Mouse (Mus musculus) stomach, embryonic 14.5 days (tissue): Measurements from ENCODE around the gene Pnliprp1. TPM values are rescaled to one million over a fixed set of nuclear protein-coding genes. Genes with fewer than 3 reads are reported as not detected.

Source experiments
- ATAC-seq: fragments of 200-750 bp; cut with Nextera tagmentation; 2 replicates; pipeline ENCODE4 v1.8.0; 2017; ENCODE audit warnings: low read depth, moderate TSS enrichment; ENCODE audit not compliant: insufficient number of reproducible peaks, insufficient read depth, low FRiP score
- H3K27ac ChIP-seq: fragments of 300-500 bp; sonication (generic); 2 replicates; pipeline ENCODE4 v1.5.1; 2014; ENCODE audit warnings: mild to moderate bottlenecking, low read length, moderate library complexity, mixed read lengths
- H3K27me3 ChIP-seq: fragments of 300-500 bp; sonication (generic); 2 replicates; pipeline ENCODE4 v1.6.1; 2014; ENCODE audit warnings: low read length, control low read depth, mixed read lengths; ENCODE audit not compliant: control insufficient read depth, insufficient read depth
- H3K36me3 ChIP-seq: fragments of 300-500 bp; sonication (generic); 2 replicates; pipeline ENCODE4 v1.6.1; 2014; ENCODE audit warnings: mild to moderate bottlenecking, control low read depth, low read length, moderate library complexity, mixed read lengths; ENCODE audit not compliant: control insufficient read depth, insufficient read depth
- H3K4me1 ChIP-seq: fragments of 300-500 bp; sonication (generic); 2 replicates; pipeline ENCODE4 v1.6.1; 2014; ENCODE audit warnings: low read length, control low read depth, mixed read lengths; ENCODE audit not compliant: control insufficient read depth, insufficient read depth
- H3K4me2 ChIP-seq: fragments of 300-500 bp; sonication (generic); replicated peaks from 2 replicates; pipeline ENCODE4 v1.6.1; 2014; ENCODE audit warnings: low read depth, low read length, control low read depth
- H3K4me3 ChIP-seq: fragments of 300-500 bp; sonication (generic); 2 replicates; pipeline ENCODE4 v1.5.1; 2014; ENCODE audit warnings: low read depth, low read length, control low read depth
- H3K9ac ChIP-seq: fragments of 300-500 bp; sonication (generic); replicated peaks from 2 replicates; pipeline ENCODE4 v1.6.1; 2014; ENCODE audit warnings: low read depth, mild to moderate bottlenecking, control low read depth, low read length, moderate library complexity, mixed read lengths
- H3K9me3 ChIP-seq: fragments of 300-500 bp; sonication (generic); 2 replicates; pipeline ENCODE4 v1.6.1; 2016; ENCODE audit warnings: low read depth, low read length, control low read depth; ENCODE audit not compliant: control insufficient read depth
- WGBS: fragments of 180-500 bp; shearing (Covaris S2); extraction: QIAGEN DNeasy Blood & Tissue Kit; methylation state at CpG from one replicate; pipeline ENCODE4 v1.1.7; 2014; 5-methylcytosine and 5-hydroxymethylcytosine counted together
- polyA plus RNA-seq: library from polyadenylated mRNA; unstranded; fragments of >200 nt; fragmentation: Nextera tagmentation; extraction: Ambion mirVana; gene quantifications from 2 replicates; pipeline ENCODE4 v1.2.1, GENCODE M21; 2014

Gene Pnliprp1
- 254 TPM in 1 of 2 replicates, not detected in the other for polyA plus RNA-seq

DNA sequence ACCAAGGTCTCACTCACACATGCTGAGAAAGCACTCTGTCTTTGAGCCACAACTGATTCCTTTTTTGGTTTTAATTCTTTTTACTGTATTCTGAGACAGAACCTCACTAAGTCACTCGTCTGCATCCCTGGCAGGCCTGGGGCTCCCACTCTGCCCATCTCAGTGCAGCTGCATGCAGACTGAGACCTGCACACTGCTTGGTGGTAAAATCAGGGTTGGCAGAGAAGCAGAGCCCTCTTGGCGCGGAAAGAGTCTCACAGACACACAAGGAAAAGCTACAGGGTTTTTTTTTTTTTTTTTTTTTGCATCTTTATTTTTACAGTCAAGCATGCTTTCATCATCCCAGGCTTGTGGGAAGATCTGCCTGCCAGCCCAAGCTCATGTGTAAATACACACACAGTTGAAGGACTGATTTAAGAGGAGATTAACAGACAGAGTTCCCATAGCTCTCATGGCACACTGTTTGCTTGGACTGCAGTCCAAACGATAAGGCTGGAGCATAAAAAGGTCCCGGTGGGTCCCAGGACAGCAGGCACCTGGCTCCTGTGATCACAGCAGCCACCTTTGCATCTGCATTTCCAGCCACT, at the start of gene Pnliprp1:
Gene Pnliprp1, plus strand, starts transcription at position 443 of the 587 bp plus-strand sequence.
- Histone ChIP-seq H3K36me3 (no peaks in the 10 kb centered on the region), H3K27me3 (no peaks in the 10 kb centered on the region), H3K9me3 (no peaks in the 10 kb centered on the region), H3K4me2 (no peak within 1 kb of the TSS), H3K4me1 (peaks cover 13% of the 10 kb centered on the region), H3K27ac (peak within 1 kb of the TSS; percentile 67; the same call in 1 of the 2 replicates), H3K9ac (no peak within 1 kb of the TSS), H3K4me3 (no peak within 1 kb of the TSS)
- no peak for ATAC-seq
- 37% methylated on average over 5 of the region's 5 CpGs for WGBS

DNA sequence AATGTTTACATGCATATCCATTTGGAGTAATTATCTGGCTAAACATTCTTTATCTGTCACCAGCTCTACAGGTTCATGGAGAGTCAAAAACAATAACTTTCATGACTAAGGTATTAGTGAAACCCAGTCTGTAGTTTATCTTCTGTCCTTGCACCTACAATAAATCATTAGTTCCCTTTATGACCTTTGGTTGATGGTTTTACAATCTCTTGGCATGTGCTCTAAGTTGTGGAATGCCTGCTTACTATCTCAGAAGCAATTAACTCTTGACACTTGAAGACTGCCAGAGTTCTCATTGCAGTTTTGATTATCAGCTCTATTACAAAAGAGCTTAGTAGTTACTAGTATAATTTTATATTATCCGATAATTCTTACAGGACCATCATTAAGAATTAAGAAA, 39.8 kb upstream of the Pnliprp1 start:
- no peaks in the 10 kb centered on the region for H3K36me3 ChIP-seq
- no peak overlapping the region for H3K9ac ChIP-seq
- H3K9me3 ChIP-seq: no peaks in the 10 kb centered on the region
- no peak for ATAC-seq
- no peak overlapping the region for H3K4me2 ChIP-seq
- WGBS: 37% methylated on average over 1 of the region's 1 CpGs
- H3K27me3 ChIP-seq: no peaks in the 10 kb centered on the region
- no peak overlapping the region for H3K27ac ChIP-seq
- no peaks in the 10 kb centered on the region for H3K4me1 ChIP-seq
- no peak overlapping the region for H3K4me3 ChIP-seq

DNA sequence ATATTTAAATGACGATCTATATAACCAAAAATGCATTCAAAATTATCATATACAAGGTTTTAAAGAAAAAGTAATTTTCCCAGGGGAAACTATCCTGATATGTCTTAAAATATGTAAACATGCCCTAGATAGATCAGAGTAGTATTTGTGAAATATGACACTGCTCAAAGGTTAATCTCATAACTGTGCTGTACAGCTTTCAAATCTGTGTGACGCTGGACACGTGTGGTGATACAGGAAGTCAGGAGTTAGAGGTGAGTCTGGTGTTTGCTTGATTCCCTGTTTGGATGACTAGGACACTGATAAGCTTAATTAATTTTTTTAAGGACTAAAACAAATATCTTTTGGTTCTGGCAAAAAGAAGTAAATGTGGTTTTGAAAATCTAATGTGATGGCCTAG, 33.4 kb upstream of the Pnliprp1 start:
- H3K4me3 ChIP-seq: no peak overlapping the region
- no peaks in the 10 kb centered on the region for H3K4me1 ChIP-seq
- H3K27ac ChIP-seq: no peak overlapping the region
- no peaks in the 10 kb centered on the region for H3K9me3 ChIP-seq
- no peak for ATAC-seq
- no peak overlapping the region for H3K9ac ChIP-seq
- no peaks in the 10 kb centered on the region for H3K36me3 ChIP-seq
- H3K27me3 ChIP-seq: no peaks in the 10 kb centered on the region
- no peak overlapping the region for H3K4me2 ChIP-seq
- 57% methylated on average over 3 of the region's 3 CpGs for WGBS

DNA sequence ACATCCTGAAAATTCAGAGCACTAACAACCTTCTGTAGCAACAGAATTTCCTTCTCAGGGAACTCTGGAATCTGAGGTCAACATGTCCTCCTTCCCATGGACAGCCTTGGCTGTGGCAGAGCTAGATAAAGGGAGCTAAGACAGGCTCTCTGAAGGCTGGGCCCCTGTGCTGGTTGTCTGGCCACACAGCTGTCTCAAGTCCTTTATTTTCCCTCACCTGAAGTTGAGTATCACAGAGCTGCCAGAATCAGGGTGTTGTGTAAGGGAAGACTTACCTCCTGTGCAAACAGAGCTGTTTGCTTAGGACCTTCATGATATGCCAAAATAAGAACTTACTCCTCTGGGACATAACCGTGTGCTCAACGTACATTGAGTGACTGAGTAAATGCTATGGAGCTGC, 32.5 kb upstream of the Pnliprp1 start:
- WGBS: 74% methylated on average over 2 of the region's 2 CpGs
- Histone ChIP-seq H3K9ac (no peak overlapping the region), H3K27ac (no peak overlapping the region), H3K4me1 (no peaks in the 10 kb centered on the region), H3K36me3 (no peaks in the 10 kb centered on the region), H3K9me3 (no peaks in the 10 kb centered on the region), H3K27me3 (no peaks in the 10 kb centered on the region), H3K4me3 (no peak overlapping the region), H3K4me2 (no peak overlapping the region)
- no peak for ATAC-seq

DNA sequence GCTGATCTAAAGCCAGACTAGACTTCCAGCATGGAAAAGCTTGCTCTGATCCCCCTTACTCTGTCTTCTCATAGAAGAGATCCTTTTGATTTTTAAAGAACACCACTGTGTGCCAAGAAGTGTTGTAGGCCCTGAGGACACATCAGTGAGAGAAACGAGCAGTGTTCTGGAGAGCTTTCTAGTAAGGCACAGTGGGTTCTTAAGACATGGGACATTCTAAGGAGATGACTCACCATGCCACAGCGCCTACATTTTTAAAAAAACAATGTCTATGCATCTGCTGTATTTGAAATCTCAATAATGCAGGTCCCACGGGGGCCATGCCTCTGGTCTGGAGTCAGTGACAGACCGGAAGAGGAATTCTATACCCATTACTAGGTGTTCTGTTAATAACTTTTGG, 24.1 kb upstream of the Pnliprp1 start:
- Histone ChIP-seq H3K4me2 (no peak overlapping the region), H3K4me1 (no peaks in the 10 kb centered on the region), H3K9ac (no peak overlapping the region), H3K4me3 (no peak overlapping the region), H3K27me3 (no peaks in the 10 kb centered on the region), H3K27ac (no peak overlapping the region), H3K36me3 (no peaks in the 10 kb centered on the region), H3K9me3 (no peaks in the 10 kb centered on the region)
- WGBS: 86% methylated on average over 4 of the region's 4 CpGs
- no peak for ATAC-seq

DNA sequence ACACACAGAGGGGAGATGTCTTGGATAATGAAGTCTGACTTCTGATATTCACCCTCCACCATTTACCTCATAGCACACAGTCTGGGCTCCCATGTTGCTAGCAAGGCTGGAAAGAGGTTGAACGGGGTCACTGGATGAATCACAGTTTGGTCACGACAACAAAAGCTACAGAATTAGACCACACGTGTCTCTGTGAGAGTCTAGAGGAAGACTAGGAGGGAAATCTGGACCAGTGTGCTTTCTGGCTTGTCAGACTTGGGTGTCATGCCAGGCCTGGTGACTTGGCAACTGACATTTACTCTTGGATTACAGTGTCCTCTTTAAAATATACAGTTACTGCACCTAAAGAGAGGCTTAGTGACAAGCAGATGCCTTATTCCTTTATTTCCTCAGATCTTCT, 20.1 kb upstream of the Pnliprp1 start:
- Histone ChIP-seq H3K9me3 (no peaks in the 10 kb centered on the region), H3K27ac (no peak overlapping the region), H3K4me2 (no peak overlapping the region), H3K4me1 (no peaks in the 10 kb centered on the region), H3K4me3 (no peak overlapping the region), H3K36me3 (no peaks in the 10 kb centered on the region), H3K9ac (no peak overlapping the region), H3K27me3 (no peaks in the 10 kb centered on the region)
- WGBS: 79% methylated on average over 3 of the region's 3 CpGs
- ATAC-seq: no peak

DNA sequence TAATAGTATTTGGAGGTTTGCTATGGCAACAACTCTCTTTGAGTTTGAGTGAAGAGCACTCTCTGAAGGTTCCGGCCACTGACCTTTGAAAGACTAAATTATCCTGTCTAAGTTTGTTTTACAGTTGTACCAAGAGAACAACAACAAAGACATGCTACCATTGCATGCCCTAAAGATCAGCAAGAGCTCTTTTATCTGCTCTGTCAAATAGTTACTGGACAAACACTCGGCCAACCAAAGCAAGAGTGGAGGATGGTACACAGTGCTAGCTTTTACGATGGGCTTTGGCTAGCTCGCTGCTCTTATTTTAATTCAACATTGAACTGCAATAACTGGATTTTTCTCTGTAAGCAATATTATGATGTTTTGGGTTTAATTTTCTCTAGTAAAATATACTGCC, 10.8 kb upstream of the Pnliprp1 start:
- 73% methylated on average over 4 of the region's 4 CpGs for WGBS
- ATAC-seq: no peak
- no peak overlapping the region for H3K9ac ChIP-seq
- H3K27ac ChIP-seq: no peak overlapping the region
- no peaks in the 10 kb centered on the region for H3K27me3 ChIP-seq
- H3K9me3 ChIP-seq: no peaks in the 10 kb centered on the region
- no peaks in the 10 kb centered on the region for H3K4me1 ChIP-seq
- no peak overlapping the region for H3K4me3 ChIP-seq
- H3K4me2 ChIP-seq: no peak overlapping the region
- H3K36me3 ChIP-seq: no peaks in the 10 kb centered on the region

DNA sequence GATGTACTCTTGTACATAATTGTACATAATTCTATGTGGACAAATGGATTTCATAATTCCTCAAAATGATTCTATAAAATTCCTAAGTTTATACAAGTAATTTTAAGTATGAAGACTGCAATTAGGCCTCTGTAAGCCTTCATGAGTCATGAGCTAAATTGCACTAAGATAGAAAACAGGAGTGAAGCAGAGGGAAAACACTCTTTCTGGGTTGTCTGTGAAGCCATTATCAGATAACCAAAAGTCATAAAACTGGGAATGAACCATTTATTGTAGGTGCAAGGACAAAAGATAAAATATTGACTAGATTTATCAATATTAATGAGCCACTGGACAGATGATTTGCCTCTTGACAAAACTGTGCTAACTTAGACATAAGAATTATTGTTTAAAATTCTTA, 8.2 kb upstream of the Pnliprp1 start:
- Histone ChIP-seq H3K4me3 (no peak overlapping the region), H3K36me3 (no peaks in the 10 kb centered on the region), H3K27ac (no peak overlapping the region), H3K4me2 (no peak overlapping the region), H3K9ac (no peak overlapping the region), H3K27me3 (no peaks in the 10 kb centered on the region), H3K4me1 (no peaks in the 10 kb centered on the region), H3K9me3 (no peaks in the 10 kb centered on the region)
- no peak for ATAC-seq

DNA sequence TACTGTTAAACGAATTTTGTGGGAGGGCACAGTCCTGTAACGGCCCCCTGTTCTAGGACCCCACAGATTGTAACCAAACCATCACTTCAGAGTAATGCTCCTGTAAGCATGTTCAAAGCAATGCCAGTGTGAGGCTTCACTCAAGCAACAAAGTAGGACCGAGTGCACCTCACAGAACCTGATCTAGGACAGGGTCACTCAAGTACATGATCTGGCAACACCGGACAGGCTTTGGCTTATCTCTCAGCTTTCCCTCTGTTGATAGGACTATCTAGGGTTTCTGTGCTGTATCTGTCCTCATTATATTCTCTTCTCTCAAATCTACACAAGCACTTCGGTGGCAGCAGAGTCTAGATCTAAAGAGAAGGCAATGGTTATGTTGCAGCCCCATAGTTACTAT, 2.1 kb upstream of the Pnliprp1 start:
- WGBS: 74% methylated on average over 5 of the region's 5 CpGs
- no peak for ATAC-seq
- H3K27ac ChIP-seq: no peak overlapping the region

More for the DNA sequence above, 2.1 kb upstream of the Pnliprp1 start:
- H3K4me2 ChIP-seq: no peak overlapping the region
- no peak overlapping the region for H3K9ac ChIP-seq
- no peaks in the 10 kb centered on the region for H3K9me3 ChIP-seq
- peaks cover 13% of the 10 kb centered on the region for H3K4me1 ChIP-seq
- H3K36me3 ChIP-seq: no peaks in the 10 kb centered on the region
- no peaks in the 10 kb centered on the region for H3K27me3 ChIP-seq
- H3K4me3 ChIP-seq: no peak overlapping the region
